Mouse (Mus musculus): ENCODE measurements around the gene Nr1h4.

The Nr1h4 gene

GRCm38 (mm10) chr10:89481638-89482037, 51.7 kb downstream of the Nr1h4 start:
- no peak for DNase-seq (ENCODE audit: low spot score)

- DNase-seq (ENCODE audit: low spot score) = no peak
Observed at GRCm38 (mm10) chr10:89478766-89479165, 54.6 kb downstream of the Nr1h4 start.

- DNase-seq (ENCODE audit: low spot score) = no peak
Observed at GRCm38 (mm10) chr10:89470596-89471353, 62.6 kb downstream of the Nr1h4 start.

GRCm38 (mm10) chr10:89464760-89465405, 68.5 kb downstream of the Nr1h4 start:
- no peak for DNase-seq (ENCODE audit: low spot score)

GRCm38 (mm10) chr10:89462890-89463289, 70.5 kb downstream of the Nr1h4 start:
- no peak for DNase-seq (ENCODE audit: low spot score)

GRCm38 (mm10) chr10:89461856-89462507, 71.4 kb downstream of the Nr1h4 start:
- DNase-seq (ENCODE audit: low spot score) = peak; percentile 79

- no peak for DNase-seq (ENCODE audit: low spot score)
Observed at GRCm38 (mm10) chr10:89460972-89461371, 72.4 kb downstream of the Nr1h4 start.

GRCm38 (mm10) chr10:89458770-89459169, 74.6 kb downstream of the Nr1h4 start:
- DNase-seq (ENCODE audit: low spot score) = no peak

- DNase-seq (ENCODE audit: low spot score) = no peak
Observed at GRCm38 (mm10) chr10:89453794-89454193, 79.6 kb downstream of the Nr1h4 start.

GRCm38 (mm10) chr10:89453068-89453641, 80.2 kb downstream of the Nr1h4 start:
- no peak for DNase-seq (ENCODE audit: low spot score)

- no peak for DNase-seq (ENCODE audit: low spot score)
Observed at GRCm38 (mm10) chr10:89450411-89450810, 83.0 kb downstream of the Nr1h4 start.

GRCm38 (mm10) chr10:89444381-89444780, 89.0 kb downstream of the Nr1h4 start:
- peak; percentile 26 for DNase-seq (ENCODE audit: low spot score)

GRCm38 (mm10) chr10:89443623-89444151, 89.7 kb downstream of the Nr1h4 start, which contains the start of gene Gas2l3:
Gas2l3 (minus strand) TSS chr10:89443967.
- DNase-seq (ENCODE audit: low spot score) = peak; percentile 71

- no peak for DNase-seq (ENCODE audit: low spot score)
Observed at GRCm38 (mm10) chr10:89443115-89443622, 90.2 kb downstream of the Nr1h4 start.

GRCm38 (mm10) chr10:89442640-89443039, 90.7 kb downstream of the Nr1h4 start:
- DNase-seq (ENCODE audit: low spot score) = no peak

GRCm38 (mm10) chr10:89441961-89442360, 91.4 kb downstream of the Nr1h4 start:
- DNase-seq (ENCODE audit: low spot score) = no peak

- DNase-seq (ENCODE audit: low spot score) = no peak
Observed at GRCm38 (mm10) chr10:89439380-89439779, 94.0 kb downstream of the Nr1h4 start.

- DNase-seq (ENCODE audit: low spot score) = no peak
Observed at GRCm38 (mm10) chr10:89437996-89438395, 95.4 kb downstream of the Nr1h4 start.

- no peak for DNase-seq (ENCODE audit: low spot score)
Observed at GRCm38 (mm10) chr10:89437472-89437871, 95.9 kb downstream of the Nr1h4 start.

GRCm38 (mm10) chr10:89435920-89436319, 97.5 kb downstream of the Nr1h4 start:
- DNase-seq (ENCODE audit: low spot score) = no peak

GRCm38 (mm10) chr10:89435413-89435812, 98.0 kb downstream of the Nr1h4 start:
- DNase-seq (ENCODE audit: low spot score) = no peak
